Mouse (Mus musculus): ENCODE results near the gene Paics. TPM values are rescaled to one million over a fixed set of nuclear protein-coding genes. Genes with fewer than 3 reads are reported as not detected.
"Not testable (repeated sequence)": the region's sequence is repeated elsewhere in the genome, so short reads cannot be mapped to it uniquely, and the experiment has no call there.

Gene Paics
- polyA plus RNA-seq, 1 experiment from 2014 or later = 158 TPM

- peaks cover 62% of the 10 kb centered on the region for H3K4me1 ChIP-seq (replicated peaks)
Observed at GRCm38 (mm10) chr5:76952112-76953040, 1.3 kb downstream of the Paics start.

DNA sequence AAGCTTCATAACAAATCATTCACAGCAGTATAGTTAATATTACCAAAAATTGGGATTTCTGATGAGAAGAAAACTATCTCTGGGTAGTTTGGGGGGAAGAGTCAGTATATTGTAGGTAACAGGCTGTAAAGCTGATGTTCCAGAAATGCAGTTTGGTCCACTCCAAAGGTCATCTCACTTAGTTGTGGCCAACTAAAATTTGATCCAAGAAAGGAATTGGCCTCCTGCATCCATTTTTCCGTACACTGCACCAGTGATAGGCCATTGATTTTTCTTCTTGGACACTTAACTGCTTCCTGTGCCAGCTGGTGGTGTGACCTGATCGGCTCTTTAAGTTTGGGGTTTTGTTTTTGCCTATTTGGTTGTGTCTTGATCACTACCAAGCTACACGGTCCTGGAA is 2.7 kb downstream of the Paics start:
- WGBS (ENCODE audit: insufficient replicate concordance) = 62% methylated on average over 3 of the region's 3 CpGs
- H3K27me3 ChIP-seq = no peaks in the 10 kb centered on the region
- H3K4me3 ChIP-seq (replicated peaks) = peak overlapping the region; percentile 3; the same call in 1 of the 2 replicates
- peaks cover 48% of the 10 kb centered on the region for H3K4me1 ChIP-seq (replicated peaks)
- H3K4me2 ChIP-seq = peak overlapping the region; percentile 97
- H3K27ac ChIP-seq (replicated peaks) = no peak overlapping the region
- ATAC-seq (ENCODE audit: insufficient read depth) = no peak
- H3K9ac ChIP-seq = no peak overlapping the region
- peaks cover 50% of the 10 kb centered on the region for H3K36me3 ChIP-seq (replicated peaks)
- H3K9me3 ChIP-seq (replicated peaks) = no peaks in the 10 kb centered on the region

More at GRCm38 (mm10) chr5:76952112-76953040, 1.3 kb downstream of the Paics start:
- Histone ChIP-seq H3K9ac (peak overlapping the region; percentile 71), H3K27me3 (no peaks in the 10 kb centered on the region), H3K9me3 (replicated peaks) (no peaks in the 10 kb centered on the region), H3K36me3 (replicated peaks) (peaks cover 46% of the 10 kb centered on the region), H3K4me3 (replicated peaks) (peak overlapping the region; percentile 75), H3K4me2 (peak overlapping the region; percentile 97), H3K27ac (replicated peaks) (peak overlapping the region; percentile 86)
- no peak for ATAC-seq (ENCODE audit: insufficient read depth)
- WGBS (ENCODE audit: insufficient replicate concordance) = 4% methylated on average over 7 of the region's 7 CpGs

GRCm38 (mm10) chr5:76954271-76954900 is 3.3 kb downstream of the Paics start:
- Histone ChIP-seq H3K4me2 (peak overlapping the region; percentile 97; the same call in 1 of the 2 replicates), H3K9me3 (replicated peaks) (no peaks in the 10 kb centered on the region), H3K36me3 (replicated peaks) (peaks cover 56% of the 10 kb centered on the region), H3K27me3 (no peaks in the 10 kb centered on the region), H3K27ac (replicated peaks) (0 out of 2 replicates have a peak overlapping the region, but pooled peaks have one; percentile 33), H3K4me3 (replicated peaks) (peak overlapping the region; percentile 3; the same call in 1 of the 2 replicates), H3K4me1 (replicated peaks) (peaks cover 45% of the 10 kb centered on the region), H3K9ac (no peak overlapping the region)
- 57% methylated on average over 6 of the region's 6 CpGs for whole genome bisulfite sequencing (ENCODE audit: insufficient replicate concordance)
- ATAC-seq (ENCODE audit: insufficient read depth) = no peak

- Histone ChIP-seq H3K9me3 (replicated peaks) (no peaks in the 10 kb centered on the region), H3K36me3 (replicated peaks) (peaks cover 67% of the 10 kb centered on the region), H3K27ac (replicated peaks) (peak overlapping the region; percentile 33; the same call in 1 of the 2 replicates), H3K4me1 (replicated peaks) (peaks cover 36% of the 10 kb centered on the region), H3K27me3 (no peaks in the 10 kb centered on the region), H3K4me3 (replicated peaks) (no peak overlapping the region), H3K9ac (no peak overlapping the region), H3K4me2 (no peak overlapping the region)
- WGBS (ENCODE audit: insufficient replicate concordance) = 75% methylated on average over 4 of the region's 4 CpGs
- no peak for ATAC-seq (ENCODE audit: insufficient read depth)
Observed at GRCm38 (mm10) chr5:76955474-76955873, 4.4 kb downstream of the Paics start.

GRCm38 (mm10) chr5:76957954-76958353 is 6.8 kb downstream of the Paics start:
- no peak for ATAC-seq (ENCODE audit: insufficient read depth)
- Histone ChIP-seq H3K9me3 (replicated peaks) (no peaks in the 10 kb centered on the region), H3K4me3 (replicated peaks) (no peak overlapping the region), H3K9ac (no peak overlapping the region), H3K36me3 (replicated peaks) (peaks cover 90% of the 10 kb centered on the region), H3K27me3 (no peaks in the 10 kb centered on the region), H3K27ac (replicated peaks) (no peak overlapping the region), H3K4me2 (no peak overlapping the region), H3K4me1 (replicated peaks) (peaks cover 23% of the 10 kb centered on the region)
- WGBS (ENCODE audit: insufficient replicate concordance) = 79% methylated on average over 1 of the region's 1 CpGs

DNA sequence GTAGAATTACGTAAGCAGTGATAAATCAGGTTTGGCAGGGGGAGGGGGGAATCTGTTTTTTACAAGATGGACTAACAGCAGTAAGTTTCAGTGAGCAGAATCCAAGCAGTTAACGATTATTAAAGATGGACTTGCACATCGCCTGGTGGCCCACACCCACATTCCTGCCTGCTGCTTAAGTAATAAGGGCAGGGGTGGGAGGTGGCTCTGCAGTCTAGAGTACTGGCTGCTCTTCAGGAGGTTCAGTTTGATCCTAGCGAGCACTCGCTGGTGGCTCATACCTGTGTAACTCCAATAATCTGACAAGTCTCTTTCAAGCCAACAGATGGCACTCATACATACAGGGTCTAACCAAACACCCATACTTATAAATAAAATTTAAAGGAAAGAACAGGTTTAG is 8.5 kb downstream of the Paics start:
- WGBS (ENCODE audit: insufficient replicate concordance) = 82% methylated on average over 5 of the region's 5 CpGs
- no peak overlapping the region for H3K4me3 ChIP-seq (replicated peaks)
- no peaks in the 10 kb centered on the region for H3K27me3 ChIP-seq
- H3K4me1 ChIP-seq (replicated peaks) = peaks cover 9% of the 10 kb centered on the region
- no peaks in the 10 kb centered on the region for H3K9me3 ChIP-seq (replicated peaks)
- H3K36me3 ChIP-seq (replicated peaks) = peaks cover 97% of the 10 kb centered on the region
- no peak overlapping the region for H3K9ac ChIP-seq
- H3K4me2 ChIP-seq = no peak overlapping the region
- H3K27ac ChIP-seq (replicated peaks) = no peak overlapping the region
- no peak for ATAC-seq (ENCODE audit: insufficient read depth)

- no peak overlapping the region for H3K4me2 ChIP-seq
- H3K4me3 ChIP-seq (replicated peaks) = no peak overlapping the region
- no peaks in the 10 kb centered on the region for H3K9me3 ChIP-seq (replicated peaks)
- no peak for ATAC-seq (ENCODE audit: insufficient read depth)
- no peaks in the 10 kb centered on the region for H3K27me3 ChIP-seq
- H3K36me3 ChIP-seq (replicated peaks) = peaks cover 93% of the 10 kb centered on the region
- no peaks in the 10 kb centered on the region for H3K4me1 ChIP-seq (replicated peaks)
- 79% methylated on average over 11 of the region's 11 CpGs for WGBS (ENCODE audit: insufficient replicate concordance)
- H3K9ac ChIP-seq = no peak overlapping the region
- no peak overlapping the region for H3K27ac ChIP-seq (replicated peaks)
Observed at GRCm38 (mm10) chr5:76962545-76962944, 11.4 kb downstream of the Paics start.

GRCm38 (mm10) chr5:76964651-76965050 is 13.5 kb downstream of the Paics start:
- no peak overlapping the region for H3K9ac ChIP-seq
- no peaks in the 10 kb centered on the region for H3K27me3 ChIP-seq
- H3K36me3 ChIP-seq (replicated peaks) = peaks cover 93% of the 10 kb centered on the region
- H3K27ac ChIP-seq (replicated peaks) = no peak overlapping the region
- no peak for ATAC-seq (ENCODE audit: insufficient read depth)
- H3K4me3 ChIP-seq (replicated peaks) = no peak overlapping the region
- no peak overlapping the region for H3K4me2 ChIP-seq
- H3K9me3 ChIP-seq (replicated peaks) = no peaks in the 10 kb centered on the region
- WGBS (ENCODE audit: insufficient replicate concordance) = 83% methylated on average over 3 of the region's 3 CpGs
- H3K4me1 ChIP-seq (replicated peaks) = no peaks in the 10 kb centered on the region

DNA sequence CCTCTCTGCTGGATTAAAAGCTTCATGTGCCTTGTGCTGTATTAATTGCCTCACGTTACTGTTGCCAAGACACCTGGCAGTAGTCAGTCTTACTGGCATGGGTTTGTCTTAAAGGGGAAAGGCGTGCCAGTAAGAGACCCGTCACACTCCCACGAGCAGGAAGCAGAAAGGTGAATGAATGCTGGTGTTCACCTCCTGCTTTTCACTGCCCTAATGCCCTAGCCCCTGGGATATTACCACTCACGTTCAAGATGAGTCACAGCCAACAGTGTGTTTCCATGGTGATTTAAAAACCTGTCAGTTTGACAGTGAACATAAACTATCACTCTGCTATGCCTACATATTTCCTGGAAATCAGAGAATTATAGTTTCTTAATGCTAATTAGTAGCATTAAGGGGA is 18.1 kb downstream of the Paics start:
- H3K27me3 ChIP-seq = no peaks in the 10 kb centered on the region
- no peak overlapping the region for H3K27ac ChIP-seq (replicated peaks)
- 74% methylated on average over 5 of the region's 5 CpGs for WGBS (ENCODE audit: insufficient replicate concordance)
- H3K9me3 ChIP-seq (replicated peaks) = no peaks in the 10 kb centered on the region
- ATAC-seq (ENCODE audit: insufficient read depth) = no peak
- peaks cover 10% of the 10 kb centered on the region for H3K4me1 ChIP-seq (replicated peaks)
- H3K9ac ChIP-seq = no peak overlapping the region
- H3K36me3 ChIP-seq (replicated peaks) = peaks cover 64% of the 10 kb centered on the region
- H3K4me3 ChIP-seq (replicated peaks) = no peak overlapping the region
- no peak overlapping the region for H3K4me2 ChIP-seq

GRCm38 (mm10) chr5:76971115-76971514 is 20.0 kb downstream of the Paics start:
- H3K27ac ChIP-seq (replicated peaks); ATAC-seq (ENCODE audit: insufficient read depth); H3K9ac ChIP-seq; H3K27me3 ChIP-seq; H3K4me2 ChIP-seq; H3K4me3 ChIP-seq (replicated peaks); H3K9me3 ChIP-seq (replicated peaks): not testable (repeated sequence)
- H3K4me1 ChIP-seq (replicated peaks) = peaks cover 18% of the 10 kb centered on the region
- H3K36me3 ChIP-seq (replicated peaks) = peaks cover 48% of the 10 kb centered on the region
- WGBS (ENCODE audit: insufficient replicate concordance) = 55% methylated on average over 1 of the region's 1 CpGs

DNA sequence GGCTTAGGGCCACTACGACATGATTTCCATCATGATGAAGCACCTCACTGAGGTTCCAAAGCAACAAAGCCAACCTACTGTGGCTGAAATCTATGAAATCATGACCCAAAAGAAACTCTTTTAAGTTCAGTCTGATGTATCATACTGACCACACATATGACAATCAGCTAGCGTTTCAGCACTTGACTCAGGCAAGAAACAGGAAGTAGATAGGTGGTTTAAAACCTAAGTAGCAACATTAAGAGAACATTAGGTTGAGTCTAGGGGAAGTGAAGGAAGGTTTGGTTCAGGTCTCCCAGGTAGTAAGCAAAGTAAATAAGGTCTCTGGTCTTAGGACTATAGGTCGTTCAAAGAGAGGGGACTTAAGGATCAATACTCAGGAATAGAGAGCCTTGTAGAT is 22.4 kb downstream of the Paics start:
- Histone ChIP-seq H3K9me3 (replicated peaks) (no peaks in the 10 kb centered on the region), H3K36me3 (replicated peaks) (peaks cover 44% of the 10 kb centered on the region), H3K4me3 (replicated peaks) (peak overlapping the region; percentile 95), H3K9ac (peak overlapping the region; percentile 94), H3K4me2 (peak overlapping the region; percentile 86), H3K27ac (replicated peaks) (peak overlapping the region; percentile 38; the same call in 1 of the 2 replicates), H3K4me1 (replicated peaks) (peaks cover 18% of the 10 kb centered on the region), H3K27me3 (no peaks in the 10 kb centered on the region)
- no peak for ATAC-seq (ENCODE audit: insufficient read depth)
- 33% methylated on average over 3 of the region's 3 CpGs for WGBS (ENCODE audit: insufficient replicate concordance)
